Mouse (Mus musculus): ENCODE data around the gene Dapk2. TPM values are rescaled to one million over a fixed set of nuclear protein-coding genes. Genes with fewer than 3 reads are reported as not detected.
A peak's percentile ranks its signal among the peaks of the same experiment; 100 is the strongest.
"Not testable (repeated sequence)": the region's sequence is repeated elsewhere in the genome, so short reads cannot be mapped to it uniquely, and the experiment has no call there.

Gene Dapk2
- polyA plus RNA-seq, 1 experiment from 2014 or later: 16.9 TPM

DNA sequence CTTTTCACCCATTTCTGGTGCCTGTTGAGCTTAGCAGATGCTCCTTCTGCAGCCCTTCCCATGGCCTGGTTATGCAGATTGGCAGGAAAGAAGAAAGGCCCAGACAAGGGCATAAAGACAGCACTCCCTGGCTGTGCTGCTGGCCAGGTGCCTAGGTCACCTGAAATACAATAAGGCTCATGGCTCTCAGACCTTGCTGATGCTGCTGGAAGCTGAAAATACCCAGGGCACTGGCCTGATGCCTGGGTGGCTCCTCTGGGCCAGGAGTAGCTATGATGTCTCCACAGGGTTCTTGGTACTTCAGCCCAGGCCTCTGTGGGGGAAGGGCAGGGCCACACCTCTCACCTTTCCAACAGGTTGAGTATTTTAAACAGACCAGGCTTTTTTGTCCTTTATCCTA, 121.6 kb downstream of the Dapk2 start:
- ATAC-seq: no peak
- H3K4me1 ChIP-seq (replicated peaks; ENCODE audit: control insufficient read depth, insufficient read depth, low read length): peaks cover 22% of the 10 kb centered on the region; the same call in 1 of the 2 replicates
- no peaks in the 10 kb centered on the region for H3K27me3 ChIP-seq (replicated peaks; ENCODE audit: control insufficient read depth, insufficient read depth, low read length)
- no peaks in the 10 kb centered on the region for H3K9me3 ChIP-seq (ENCODE audit: control insufficient read depth)
- no peak overlapping the region for H3K27ac ChIP-seq (ENCODE audit: low read depth, low read length)
- TF ChIP-seq CTCF (IDR thresholded peaks at IDR 0.05; ENCODE audit: low read depth): no peak
- H3K36me3 ChIP-seq (ENCODE audit: control insufficient read depth, insufficient read depth): no peaks in the 10 kb centered on the region
- no peak overlapping the region for H3K4me2 ChIP-seq (replicated peaks; ENCODE audit: low read depth)
- no peak overlapping the region for H3K4me3 ChIP-seq (ENCODE audit: low read depth, low read length)
- no peak overlapping the region for H3K9ac ChIP-seq (ENCODE audit: low read depth, low read length)

DNA sequence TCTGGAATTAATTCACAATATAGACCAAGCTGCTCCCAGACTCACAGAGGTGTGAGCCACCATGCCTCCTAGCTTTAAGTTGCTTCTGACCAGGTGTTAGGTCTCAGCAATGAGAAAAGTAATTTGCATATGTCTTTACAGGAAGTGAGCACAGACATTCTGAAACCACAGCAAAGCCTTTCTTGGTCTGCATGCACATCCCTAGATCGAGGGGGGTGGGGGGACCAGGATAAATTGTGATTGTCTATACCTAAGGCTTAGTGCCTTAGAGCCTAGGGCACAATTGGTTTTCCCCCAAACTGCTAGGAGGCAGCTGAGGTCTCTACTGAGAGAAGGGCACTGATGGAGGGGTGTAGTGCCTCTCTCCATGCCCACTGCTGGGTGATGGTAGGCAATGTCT, 122.5 kb downstream of the Dapk2 start:
- no peak overlapping the region for H3K4me2 ChIP-seq (replicated peaks; ENCODE audit: low read depth)
- no peaks in the 10 kb centered on the region for H3K36me3 ChIP-seq (ENCODE audit: control insufficient read depth, insufficient read depth)
- no peaks in the 10 kb centered on the region for H3K27me3 ChIP-seq (replicated peaks; ENCODE audit: control insufficient read depth, insufficient read depth, low read length)
- H3K9ac ChIP-seq (ENCODE audit: low read depth, low read length): no peak overlapping the region
- no peak for TF ChIP-seq CTCF (IDR thresholded peaks at IDR 0.05; ENCODE audit: low read depth)
- H3K27ac ChIP-seq (ENCODE audit: low read depth, low read length): no peak overlapping the region
- no peak overlapping the region for H3K4me3 ChIP-seq (ENCODE audit: low read depth, low read length)
- no peaks in the 10 kb centered on the region for H3K9me3 ChIP-seq (ENCODE audit: control insufficient read depth)
- peaks cover 17% of the 10 kb centered on the region; the same call in 1 of the 2 replicates for H3K4me1 ChIP-seq (replicated peaks; ENCODE audit: control insufficient read depth, insufficient read depth, low read length)
- ATAC-seq: no peak
- WGBS: 42% methylated on average over 1 of the region's 1 CpGs

DNA sequence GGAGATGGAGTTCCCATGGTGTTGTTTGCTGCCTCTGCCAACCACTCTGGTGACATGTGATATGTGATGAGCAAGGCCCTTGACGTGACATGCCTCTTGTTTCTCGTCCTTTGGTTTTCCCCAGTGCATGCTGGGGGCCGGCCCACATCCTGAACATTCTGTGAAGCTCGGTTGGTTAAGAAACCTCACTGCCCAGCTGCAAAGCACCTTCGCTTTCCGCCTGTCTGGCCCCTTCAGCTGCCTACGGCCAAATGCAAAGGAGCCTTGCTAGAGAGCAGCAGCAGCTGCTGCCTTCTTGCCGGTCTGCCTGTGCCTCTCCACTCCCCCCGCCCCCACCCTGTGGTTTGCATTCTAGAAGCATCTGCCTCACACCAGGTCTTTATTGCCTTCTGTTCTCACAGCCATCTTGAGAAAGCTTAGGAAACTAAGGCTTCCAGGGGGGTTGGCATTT, 123.5 kb downstream of the Dapk2 start:
- Histone ChIP-seq H3K9me3 (ENCODE audit: control insufficient read depth) (no peaks in the 10 kb centered on the region), H3K27me3 (replicated peaks; ENCODE audit: control insufficient read depth, insufficient read depth, low read length) (no peaks in the 10 kb centered on the region), H3K4me2 (replicated peaks; ENCODE audit: low read depth) (no peak overlapping the region), H3K9ac (ENCODE audit: low read depth, low read length) (no peak overlapping the region), H3K4me1 (replicated peaks; ENCODE audit: control insufficient read depth, insufficient read depth, low read length) (peaks cover 8% of the 10 kb centered on the region; the same call in 1 of the 2 replicates), H3K4me3 (ENCODE audit: low read depth, low read length) (no peak overlapping the region), H3K36me3 (ENCODE audit: control insufficient read depth, insufficient read depth) (no peaks in the 10 kb centered on the region), H3K27ac (ENCODE audit: low read depth, low read length) (no peak overlapping the region)
- ATAC-seq: no peak
- no peak for TF ChIP-seq CTCF (IDR thresholded peaks at IDR 0.05; ENCODE audit: low read depth)
- WGBS: 69% methylated on average over 9 of the region's 9 CpGs

DNA sequence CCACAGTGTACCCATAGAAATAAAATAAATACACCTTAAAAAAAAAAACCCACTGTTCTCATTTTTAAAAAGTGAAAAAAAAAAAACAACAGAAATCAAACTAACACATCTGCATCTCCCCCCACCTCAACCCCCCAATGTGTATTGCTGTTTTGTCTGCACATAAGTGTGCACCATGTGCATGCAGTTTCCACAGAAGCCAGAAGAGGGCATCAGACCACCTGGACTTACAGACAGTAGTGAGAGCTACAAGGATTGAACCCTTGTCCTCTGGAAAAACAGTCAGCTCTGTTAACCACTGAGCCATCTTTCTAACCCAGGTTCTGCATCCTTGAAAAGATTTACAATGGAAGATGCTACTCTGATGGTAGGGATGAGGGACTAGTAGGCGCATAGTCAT, 124.6 kb downstream of the Dapk2 start:
- no peak overlapping the region for H3K27ac ChIP-seq (ENCODE audit: low read depth, low read length)
- no peaks in the 10 kb centered on the region for H3K4me1 ChIP-seq (replicated peaks; ENCODE audit: control insufficient read depth, insufficient read depth, low read length)
- H3K4me3 ChIP-seq (ENCODE audit: low read depth, low read length): no peak overlapping the region
- WGBS: 94% methylated on average over 1 of the region's 1 CpGs
- no peak overlapping the region for H3K9ac ChIP-seq (ENCODE audit: low read depth, low read length)
- H3K27me3 ChIP-seq (replicated peaks; ENCODE audit: control insufficient read depth, insufficient read depth, low read length): no peaks in the 10 kb centered on the region
- H3K9me3 ChIP-seq (ENCODE audit: control insufficient read depth): no peaks in the 10 kb centered on the region
- H3K36me3 ChIP-seq (ENCODE audit: control insufficient read depth, insufficient read depth): no peaks in the 10 kb centered on the region
- peak; percentile 46 for TF ChIP-seq CTCF (IDR thresholded peaks at IDR 0.05; ENCODE audit: low read depth)
- H3K4me2 ChIP-seq (replicated peaks; ENCODE audit: low read depth): no peak overlapping the region
- no peak for ATAC-seq

DNA sequence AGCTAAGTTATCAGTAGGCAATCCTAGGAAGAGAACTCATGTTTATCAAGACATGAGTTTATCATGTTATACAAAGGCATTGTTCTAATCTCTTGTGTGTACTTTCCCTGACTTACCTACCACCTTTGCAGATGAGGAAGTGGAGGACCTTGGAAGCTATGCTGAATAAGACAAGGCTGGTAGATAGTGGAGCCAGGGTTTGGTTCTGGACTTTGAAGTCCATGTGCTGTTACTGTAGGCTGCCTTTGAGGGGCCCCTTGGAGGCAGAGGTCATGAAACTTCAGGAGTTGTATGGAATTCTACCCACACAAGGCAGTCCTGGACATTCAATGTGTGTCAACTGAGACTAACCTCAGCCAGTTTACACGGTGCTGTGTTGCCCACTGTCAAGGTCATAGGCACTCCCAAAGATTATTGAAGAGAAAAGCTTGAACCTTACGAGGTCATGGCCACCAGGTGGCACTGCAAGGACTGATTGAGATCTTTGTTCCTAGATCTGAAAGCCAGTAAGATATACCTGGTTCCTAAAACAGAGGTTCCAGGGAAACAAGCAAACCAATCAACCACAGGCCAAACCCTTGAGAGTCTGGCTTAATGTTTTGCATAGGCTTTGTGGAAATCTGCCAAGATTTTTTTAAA, 125.7 kb downstream of the Dapk2 start:
- no peak overlapping the region for H3K4me2 ChIP-seq (replicated peaks; ENCODE audit: low read depth)
- no peaks in the 10 kb centered on the region for H3K27me3 ChIP-seq (replicated peaks; ENCODE audit: control insufficient read depth, insufficient read depth, low read length)
- no peak overlapping the region for H3K4me3 ChIP-seq (ENCODE audit: low read depth, low read length)
- no peaks in the 10 kb centered on the region for H3K4me1 ChIP-seq (replicated peaks; ENCODE audit: control insufficient read depth, insufficient read depth, low read length)
- H3K9ac ChIP-seq (ENCODE audit: low read depth, low read length): no peak overlapping the region
- H3K27ac ChIP-seq (ENCODE audit: low read depth, low read length): peak overlapping the region; percentile 51
- ATAC-seq: peak; percentile 92
- 9% methylated on average over 2 of the region's 2 CpGs for WGBS
- H3K9me3 ChIP-seq (ENCODE audit: control insufficient read depth): no peaks in the 10 kb centered on the region
- no peaks in the 10 kb centered on the region for H3K36me3 ChIP-seq (ENCODE audit: control insufficient read depth, insufficient read depth)
- peak; percentile 84 for TF ChIP-seq CTCF (IDR thresholded peaks at IDR 0.05; ENCODE audit: low read depth)

DNA sequence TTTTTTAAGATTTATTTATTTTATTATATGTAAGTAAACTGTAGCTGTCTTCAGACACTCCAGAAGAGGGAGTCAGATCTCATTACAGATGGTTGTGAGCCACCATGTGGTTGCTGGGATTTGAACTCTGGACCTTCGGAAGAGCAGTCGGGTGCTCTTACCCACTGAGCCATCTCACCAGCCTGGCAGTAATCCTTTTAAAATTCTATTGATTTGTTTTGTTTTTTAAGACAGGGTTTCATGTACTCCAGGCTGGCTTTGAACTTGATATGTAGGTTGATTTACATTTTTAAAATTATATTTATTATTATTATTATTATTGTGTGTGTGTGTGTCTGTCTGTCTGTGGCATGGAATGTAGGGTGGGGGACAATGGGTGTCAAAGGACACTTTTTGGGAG, 127.2 kb downstream of the Dapk2 start:
- not testable (repeated sequence) for H3K27me3 ChIP-seq (replicated peaks; ENCODE audit: control insufficient read depth, insufficient read depth, low read length); H3K36me3 ChIP-seq (ENCODE audit: control insufficient read depth, insufficient read depth); H3K4me2 ChIP-seq (replicated peaks; ENCODE audit: low read depth); H3K4me1 ChIP-seq (replicated peaks; ENCODE audit: control insufficient read depth, insufficient read depth, low read length); H3K9ac ChIP-seq (ENCODE audit: low read depth, low read length); H3K4me3 ChIP-seq (ENCODE audit: low read depth, low read length); H3K27ac ChIP-seq (ENCODE audit: low read depth, low read length); ATAC-seq; H3K9me3 ChIP-seq (ENCODE audit: control insufficient read depth)
- 94% methylated on average over 2 of the region's 2 CpGs for WGBS

DNA sequence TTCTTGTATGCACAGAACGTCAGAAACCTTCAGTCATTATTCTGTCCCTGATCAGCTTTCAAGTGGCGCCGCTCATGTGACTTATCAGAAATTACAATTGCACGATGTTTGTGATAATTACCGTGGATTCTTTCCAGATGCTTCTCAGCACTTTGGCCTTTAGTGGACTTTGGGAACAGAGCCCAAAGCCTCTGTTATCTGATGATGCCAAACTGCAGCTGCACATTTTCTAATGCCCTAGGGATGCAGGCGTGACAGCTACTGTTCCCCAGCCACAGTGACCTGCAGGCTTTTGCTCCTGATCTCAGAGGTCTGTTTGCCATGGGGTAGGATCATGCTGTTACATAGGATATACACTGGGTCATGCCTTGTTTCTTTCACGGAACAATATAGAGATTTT, 127.9 kb downstream of the Dapk2 start:
- no peaks in the 10 kb centered on the region for H3K27me3 ChIP-seq (replicated peaks; ENCODE audit: control insufficient read depth, insufficient read depth, low read length)
- TF ChIP-seq CTCF (IDR thresholded peaks at IDR 0.05; ENCODE audit: low read depth): no peak
- no peak for ATAC-seq
- no peaks in the 10 kb centered on the region for H3K36me3 ChIP-seq (ENCODE audit: control insufficient read depth, insufficient read depth)
- 27% methylated on average over 7 of the region's 7 CpGs for WGBS
- H3K9me3 ChIP-seq (ENCODE audit: control insufficient read depth): no peaks in the 10 kb centered on the region
- no peak overlapping the region for H3K4me3 ChIP-seq (ENCODE audit: low read depth, low read length)
- no peak overlapping the region for H3K4me2 ChIP-seq (replicated peaks; ENCODE audit: low read depth)
- no peaks in the 10 kb centered on the region for H3K4me1 ChIP-seq (replicated peaks; ENCODE audit: control insufficient read depth, insufficient read depth, low read length)
- H3K9ac ChIP-seq (ENCODE audit: low read depth, low read length): no peak overlapping the region
- H3K27ac ChIP-seq (ENCODE audit: low read depth, low read length): no peak overlapping the region

Data from intestine, postnatal 0 days (tissue).